Comparison of ENCODE assay signal across 9 mouse cellular contexts in genomic region chr11:54882671-54883070, GRCm38 (mm10). TPM values are rescaled to one million over a fixed set of nuclear protein-coding genes. Genes with fewer than 3 reads are reported as not detected.
DNase-seq lines count a peak whose midpoint lies in the region; ATAC-seq and TF ChIP-seq lines count a peak whose summit lies in the region.
"Had no signal": no experiment of that assay in that cellular context is flagged by ENCODE, and none has a peak within 500 bp of the region (broad histone marks: within the 10 kb centered on the region; RNA-seq: fewer than 3 reads in every experiment).

No protein-coding gene starts in this region.

- H3K4me2 ChIP-seq in liver, embryonic 11.5 days: no peak overlapping the region
- peak overlapping the region; percentile 21 for H3K4me2 ChIP-seq in myocyte (ENCODE audit: low read depth)
- H3K4me2 ChIP-seq: limb, embryonic 12.5 days had no signal

- H3K9ac ChIP-seq in liver, adult 2 months (ENCODE audit: low read depth, low read length): no peak overlapping the region
- H3K9ac ChIP-seq in liver, embryonic 11.5 days (ENCODE audit: low read depth, low read length): no peak overlapping the region
- H3K9ac ChIP-seq: limb, embryonic 12.5 days had no signal

- intact Hi-C loops in heart, postnatal 36 days (cut with DNase I): loop anchor here (5.0 kb wide), 1 partner anchor 155 kb away; no protein-coding TSS in a partner anchor

- no peaks in the 10 kb centered on the region for H3K9me3 ChIP-seq in liver, embryonic 11.5 days (ENCODE audit: control insufficient read depth, low read length)
- H3K9me3 ChIP-seq: limb, embryonic 12.5 days had no signal

- TF ChIP-seq CTCF in liver, adult 2 months (IDR thresholded peaks at IDR 0.05; ENCODE audit: low read depth, low read length): peak; percentile 32

- ATAC-seq in liver, embryonic 11.5 days (replicated peaks; ENCODE audit: low FRiP score): no peak
- no peak for ATAC-seq in inflammation-experienced regulatory T-cells, adult 6 months

- 30% methylated on average over 8 of the region's 8 CpGs for WGBS in liver, adult 2 months
- 57% methylated on average over 8 of the region's 8 CpGs for WGBS in liver, embryonic 11.5 days

- no peak overlapping the region for H3K4me3 ChIP-seq in liver, adult 2 months (ENCODE audit: insufficient read depth, low read depth, low read length)
- H3K4me3 ChIP-seq in liver, embryonic 11.5 days (ENCODE audit: low read depth, low read length): no peak overlapping the region
- H3K4me3 ChIP-seq in myocyte: no peak overlapping the region
- H3K4me3 ChIP-seq: limb, embryonic 12.5 days had no signal

- H3K27me3 ChIP-seq in liver, adult 2 months (ENCODE audit: control insufficient read depth, insufficient read depth, low read length): no peaks in the 10 kb centered on the region
- no peaks in the 10 kb centered on the region for H3K27me3 ChIP-seq in liver, embryonic 11.5 days (replicated peaks; ENCODE audit: control insufficient read depth, insufficient read depth, low read length)
- no peaks in the 10 kb centered on the region for H3K27me3 ChIP-seq in myocyte (ENCODE audit: control insufficient read depth, insufficient read depth, insufficient read length)

- H3K27ac ChIP-seq in liver, adult 2 months (replicated peaks; ENCODE audit: insufficient read depth, low read depth, low read length): no peak overlapping the region
- H3K27ac ChIP-seq in liver, embryonic 11.5 days (ENCODE audit: low read depth, low read length): no peak overlapping the region; the same call in 1 of the 2 replicates
- H3K27ac ChIP-seq: limb, embryonic 12.5 days had no signal

- TF ChIP-seq POLR2A in liver, adult 2 months (IDR thresholded peaks at IDR 0.05; ENCODE audit: extremely low read depth, insufficient read depth, low read length): no peak
- no peak for TF ChIP-seq POLR2A in myocyte (IDR thresholded peaks at IDR 0.05; ENCODE audit: insufficient read length, low read depth)

- no peaks in the 10 kb centered on the region for H3K79me2 ChIP-seq in liver, adult 2 months (ENCODE audit: control insufficient read depth, insufficient read depth, low read length)
- H3K79me2 ChIP-seq in myocyte (ENCODE audit: control insufficient read depth, insufficient read depth): no peaks in the 10 kb centered on the region

- peak; percentile 51 for DNase-seq in liver, adult 2 months (ENCODE audit: extremely low read depth, low read depth, low spot score)
- DNase-seq in liver, embryonic 11.5 days (ENCODE audit: low spot score): no peak
- peak; percentile 54 for DNase-seq in embryo, embryonic 10.5 days (ENCODE audit: low spot score)
- DNase-seq in heart, postnatal 36 days: peak; percentile 67 to 69
- no peak for DNase-seq in retina, embryonic 14.5 days (ENCODE audit: low spot score)
- no peak for DNase-seq in spleen, postnatal 36 days (ENCODE audit: low spot score in 2 of 2)

- no peak overlapping the region for H3ac ChIP-seq in myocyte (ENCODE audit: control insufficient read depth, insufficient read length)

- no peaks in the 10 kb centered on the region for H3K36me3 ChIP-seq in liver, adult 2 months (ENCODE audit: control insufficient read depth, insufficient read depth, low read length)
- no peaks in the 10 kb centered on the region for H3K36me3 ChIP-seq in liver, embryonic 11.5 days (ENCODE audit: control insufficient read depth, insufficient read depth, low read length)
- H3K36me3 ChIP-seq in myocyte (ENCODE audit: control insufficient read depth, insufficient read depth): no peaks in the 10 kb centered on the region
- H3K36me3 ChIP-seq: limb, embryonic 12.5 days had no signal

- H3K4me1 ChIP-seq in liver, adult 2 months (ENCODE audit: control insufficient read depth, insufficient read depth, low read length): peaks cover 4% of the 10 kb centered on the region; the same call in 1 of the 2 replicates
- peaks cover 19% of the 10 kb centered on the region for H3K4me1 ChIP-seq in liver, embryonic 11.5 days (replicated peaks; ENCODE audit: control insufficient read depth, insufficient read depth, low read length)

TF ChIP-seq in myocyte, 11 proteins besides CTCF, POLR2A, EP300 and RAD21:
- peak in 1 of 3 experiments; percentile 27 for TF ChIP-seq MYOG (IDR thresholded peaks at IDR 0.05; ENCODE audit: control insufficient read depth in 1 of 3, insufficient read depth in 1 of 3, insufficient read length in 2 of 3, low read depth in 2 of 3)
- no peak for TF ChIP-seq CEBPB (IDR thresholded peaks at IDR 0.05; ENCODE audit: insufficient read depth, poor library complexity, severe bottlenecking)

RNA-seq across cellular contexts. Expression of gene Hint1, which starts 16.5 kb away (rescaled TPM):
- total RNA-seq in liver, adult 2 months (2014; rRNA removed): 629 and 808 TPM in 2 replicates
- 664 and 683 TPM in 2 replicates for polyA plus RNA-seq in liver, adult 2 months (2012; rRNA removed)
- polyA plus RNA-seq in liver, embryonic 11.5 days (2014; fragmentation: Nextera tagmentation; extraction: Ambion mirVana): 587 and 600 TPM in 2 replicates
- total RNA-seq in heart, postnatal 36 days (2021): 100 to 1,000 TPM; 292 to 340 TPM
- polyA plus RNA-seq in myocyte (2012; fragmentation: generic; extraction: Trizol): 860 TPM
- polyA plus RNA-seq in inflammation-experienced regulatory T-cells, adult 6 months (2017; shearing (Covaris generic)): 100 to 1,000 TPM; 423 to 700 (median 441) TPM

RNA-seq across cellular contexts. Expression of gene Gpx3, which starts 19.6 kb away (rescaled TPM):
- total RNA-seq in liver, adult 2 months (2014; rRNA removed): 2.0 and 3.1 TPM in 2 replicates
- 2.7 and 3.3 TPM in 2 replicates for polyA plus RNA-seq in liver, adult 2 months (2012; rRNA removed)
- polyA plus RNA-seq in liver, embryonic 11.5 days (2014; fragmentation: Nextera tagmentation; extraction: Ambion mirVana): 84.0 and 89.6 TPM in 2 replicates
- 100 to 1,000 TPM; 189 to 218 TPM for total RNA-seq in heart, postnatal 36 days (2021)
- 9.4 TPM for polyA plus RNA-seq in myocyte (2012; fragmentation: generic; extraction: Trizol)
- 1 to 10 TPM in 1 of 3 experiments, under 1 TPM in 2; 0.67 to 1.6 (median 0.85) TPM for polyA plus RNA-seq in inflammation-experienced regulatory T-cells, adult 6 months (2017; shearing (Covaris generic))

RNA-seq across cellular contexts. Expression of gene Lyrm7, which starts 22.0 kb away (rescaled TPM):
- 1.3 and 1.8 TPM in 2 replicates for total RNA-seq in liver, adult 2 months (2014; rRNA removed)
- 0.46 and 1.2 TPM in 2 replicates for polyA plus RNA-seq in liver, adult 2 months (2012; rRNA removed)
- polyA plus RNA-seq in liver, embryonic 11.5 days (2014; fragmentation: Nextera tagmentation; extraction: Ambion mirVana): 9.4 and 11.3 TPM in 2 replicates
- 10 to 100 TPM; 37.9 to 39.0 TPM for total RNA-seq in heart, postnatal 36 days (2021)
- polyA plus RNA-seq in myocyte (2012; fragmentation: generic; extraction: Trizol): 2.2 TPM
- 1 to 10 TPM; 3.4 to 6.4 (median 3.7) TPM for polyA plus RNA-seq in inflammation-experienced regulatory T-cells, adult 6 months (2017; shearing (Covaris generic))

Comparison
In these comparisons a context has a peak if more than half of its experiments do, and no peak if none do; other contexts are left out.
1. DNase-seq: peak in liver, adult 2 months (single experiment), embryo, embryonic 10.5 days (single experiment) and heart, postnatal 36 days (2 of 2); none in liver, embryonic 11.5 days (single experiment), retina, embryonic 14.5 days (single experiment) and spleen, postnatal 36 days (0 of 2).